Mouse (Mus musculus) embryonic facial prominence, embryonic 10.5 days (tissue): ENCODE results near the gene Lysmd3. TPM values are rescaled to one million over a fixed set of nuclear protein-coding genes. Genes with fewer than 3 reads are reported as not detected.

Experiments used
- DNase-seq: peaks from one replicate; pipeline ENCODE4 v3.0.0-alpha.2; 2017; ENCODE audit warnings: low spot score
- H3K27ac ChIP-seq: fragments of 300-500 bp; sonication (generic); replicated peaks from 2 replicates; pipeline ENCODE4 v1.5.1; 2016; ENCODE audit warnings: mild to moderate bottlenecking
- H3K27me3 ChIP-seq: fragments of 300-500 bp; sonication (generic); replicated peaks from 2 replicates; pipeline ENCODE4 v1.6.1; 2016; ENCODE audit warnings: low read depth, mild to moderate bottlenecking; ENCODE audit not compliant: poor library complexity, severe bottlenecking
- H3K36me3 ChIP-seq: fragments of 300-500 bp; sonication (generic); replicated peaks from 2 replicates; pipeline ENCODE4 v1.6.1; 2016; ENCODE audit warnings: mild to moderate bottlenecking, moderate library complexity
- H3K4me1 ChIP-seq: fragments of 300-500 bp; sonication (generic); 2 replicates; pipeline ENCODE4 v1.6.1; 2016
- H3K4me3 ChIP-seq: fragments of 300-500 bp; sonication (generic); 2 replicates; pipeline ENCODE4 v1.5.1; 2016; ENCODE audit warnings: mild to moderate bottlenecking, moderate library complexity
- H3K9me3 ChIP-seq: fragments of 300-500 bp; sonication (generic); 2 replicates; pipeline ENCODE4 v1.6.1; 2016; ENCODE audit warnings: mild to moderate bottlenecking
- WGBS: fragments of 180-500 bp; shearing (Covaris S2); methylation state at CpG from one replicate; pipeline ENCODE4 v1.1.7; 2016; 5-methylcytosine and 5-hydroxymethylcytosine counted together
- polyA plus RNA-seq: library from polyadenylated mRNA; unstranded; fragments of >200 nt; fragmentation: Nextera tagmentation; extraction: Ambion mirVana; gene quantifications from 2 replicates; pipeline ENCODE4 v1.2.1, GENCODE M21; 2016

The Lysmd3 gene
- polyA plus RNA-seq, 1 experiment from 2014 or later: 20.7 TPM

GRCm38 (mm10) chr13:81713896-81714295 lies 56.4 kb downstream of the Lysmd3 start:
- Histone ChIP-seq H3K4me1 (peaks cover 25% of the 10 kb centered on the region), H3K4me3 (no peak overlapping the region), H3K36me3 (no peaks in the 10 kb centered on the region), H3K27ac (no peak overlapping the region), H3K9me3 (no peaks in the 10 kb centered on the region), H3K27me3 (no peaks in the 10 kb centered on the region)
- 85% methylated on average over 1 of the region's 1 CpGs for WGBS
- DNase-seq: no peak

Other genes starting within 250 kb of the Lysmd3 start
- 10.9 and 16.9 TPM in 2 replicates for gene Adgrv1, start 24.5 kb upstream of the Lysmd3 start, polyA plus RNA-seq
- gene Polr3g, start 53.4 kb downstream of the Lysmd3 start, polyA plus RNA-seq: 20.1 and 24.7 TPM in 2 replicates
- gene Mblac2, start 53.7 kb downstream of the Lysmd3 start, polyA plus RNA-seq: 3.6 and 4.3 TPM in 2 replicates
- gene Cetn3, start 125.4 kb downstream of the Lysmd3 start, polyA plus RNA-seq: 206 and 249 TPM in 2 replicates